Mouse (Mus musculus) neural tube, embryonic 14.5 days (tissue): ENCODE measurements around the gene Rhobtb1. TPM values are rescaled to one million over a fixed set of nuclear protein-coding genes. Genes with fewer than 3 reads are reported as not detected.

ENCODE experiments used
- ATAC-seq: fragments of 200-750 bp; cut with Nextera tagmentation; 2 replicates; pipeline ENCODE4 v1.8.0; 2017; ENCODE audit warnings: low read depth, mild to moderate bottlenecking, moderate TSS enrichment, moderate library complexity
- H3K27ac ChIP-seq: fragments of 300-500 bp; sonication (generic); 2 replicates; pipeline ENCODE4 v1.5.1; 2014; ENCODE audit warnings: low read depth, mild to moderate bottlenecking, control low read depth, low read length, moderate library complexity, mixed read lengths
- H3K27me3 ChIP-seq: fragments of 300-500 bp; sonication (generic); 2 replicates; pipeline ENCODE4 v1.6.1; 2014; ENCODE audit warnings: low read length; ENCODE audit not compliant: control insufficient read depth, insufficient read depth
- H3K36me3 ChIP-seq: fragments of 300-500 bp; sonication (generic); 2 replicates; pipeline ENCODE4 v1.6.1; 2014; ENCODE audit warnings: low read length, mixed read lengths; ENCODE audit not compliant: control insufficient read depth, insufficient read depth
- H3K4me1 ChIP-seq: fragments of 300-500 bp; sonication (generic); 2 replicates; pipeline ENCODE4 v1.6.1; 2014; ENCODE audit warnings: low read length; ENCODE audit not compliant: control insufficient read depth, insufficient read depth
- H3K4me2 ChIP-seq: fragments of 300-500 bp; sonication (generic); 2 replicates; pipeline ENCODE4 v1.6.1; 2014; ENCODE audit warnings: mild to moderate bottlenecking, low read depth, low read length, control low read depth
- H3K4me3 ChIP-seq: fragments of 300-500 bp; sonication (generic); 2 replicates; pipeline ENCODE4 v1.5.1; 2014; ENCODE audit warnings: low read depth, low read length, control low read depth, mixed read lengths
- H3K9ac ChIP-seq: fragments of 300-500 bp; sonication (generic); replicated peaks from 2 replicates; pipeline ENCODE4 v1.6.1; 2014; ENCODE audit warnings: low read depth, mild to moderate bottlenecking, control low read depth, low read length, mixed read lengths
- H3K9me3 ChIP-seq: fragments of 300-500 bp; sonication (generic); 2 replicates; pipeline ENCODE4 v1.6.1; 2016; ENCODE audit warnings: low read length; ENCODE audit not compliant: control insufficient read depth
- WGBS: fragments of 180-500 bp; shearing (Covaris S2); extraction: QIAGEN DNeasy Blood & Tissue Kit; methylation state at CpG from one replicate; pipeline ENCODE4 v1.1.7; 2014; 5-methylcytosine and 5-hydroxymethylcytosine counted together
- polyA plus RNA-seq: library from polyadenylated mRNA; unstranded; fragments of >200 nt; fragmentation: Nextera tagmentation; extraction: Ambion mirVana; gene quantifications from 2 replicates; pipeline ENCODE4 v1.2.1, GENCODE M21; 2014

Rhobtb1 gene
- polyA plus RNA-seq, 1 experiment from 2014 or later: 17.3 TPM

GRCm38 (mm10) chr10:69299985-69300384, 148.8 kb downstream of the Rhobtb1 start:
- no peak overlapping the region for H3K27ac ChIP-seq
- no peak overlapping the region for H3K4me3 ChIP-seq
- no peak overlapping the region for H3K4me2 ChIP-seq
- no peak overlapping the region for H3K9ac ChIP-seq
- H3K4me1 ChIP-seq: no peaks in the 10 kb centered on the region
- ATAC-seq: no peak
- no peaks in the 10 kb centered on the region for H3K9me3 ChIP-seq
- no peaks in the 10 kb centered on the region for H3K27me3 ChIP-seq
- no peaks in the 10 kb centered on the region for H3K36me3 ChIP-seq
- 86% methylated on average over 7 of the region's 7 CpGs for WGBS

DNA sequence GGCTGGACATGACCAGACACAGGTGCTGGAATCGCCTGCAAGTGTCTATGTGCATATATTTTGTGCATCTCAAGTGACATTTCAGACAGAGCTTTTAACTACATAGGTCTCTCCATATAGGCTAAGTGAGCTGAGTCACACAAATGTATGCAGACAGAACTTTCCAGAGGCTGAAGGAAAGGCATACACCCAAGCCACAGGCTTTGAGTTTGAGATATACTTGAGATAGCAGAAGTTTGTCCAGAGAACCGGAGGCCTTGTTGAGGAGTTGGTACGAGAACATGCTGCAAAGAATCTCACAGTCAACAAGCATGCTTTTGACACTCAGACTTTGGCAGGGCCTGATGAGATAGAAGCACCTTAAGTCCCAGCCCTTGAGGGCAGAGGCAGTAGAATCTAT, 151.4 kb downstream of the Rhobtb1 start:
- H3K9me3 ChIP-seq: no peaks in the 10 kb centered on the region
- H3K9ac ChIP-seq: no peak overlapping the region
- no peaks in the 10 kb centered on the region for H3K36me3 ChIP-seq
- H3K27ac ChIP-seq: no peak overlapping the region
- WGBS: 94% methylated on average over 3 of the region's 3 CpGs
- H3K4me3 ChIP-seq: no peak overlapping the region
- no peak for ATAC-seq
- no peak overlapping the region for H3K4me2 ChIP-seq
- no peaks in the 10 kb centered on the region for H3K27me3 ChIP-seq
- no peaks in the 10 kb centered on the region for H3K4me1 ChIP-seq

DNA sequence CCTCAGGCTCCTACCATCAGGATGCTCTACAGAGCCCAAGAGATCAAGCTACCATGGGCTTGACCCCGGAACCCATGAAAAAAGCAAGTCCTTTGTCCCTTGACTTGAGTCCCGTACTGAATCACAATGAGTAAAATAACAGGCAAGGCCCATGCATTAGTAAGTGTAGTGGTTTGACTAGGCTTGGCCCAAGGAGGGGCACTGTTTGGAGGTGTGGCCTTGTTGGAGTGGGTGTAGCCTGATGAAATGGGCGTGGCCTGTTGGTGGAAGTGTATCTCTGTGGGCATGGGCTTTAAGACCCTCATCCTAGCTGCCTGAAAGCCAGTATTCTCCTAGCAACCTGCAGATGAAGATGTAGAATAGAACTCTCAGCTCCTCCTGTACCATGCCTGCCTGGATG, 153.6 kb downstream of the Rhobtb1 start:
- H3K9me3 ChIP-seq: no peaks in the 10 kb centered on the region
- no peak overlapping the region for H3K9ac ChIP-seq
- H3K4me2 ChIP-seq: no peak overlapping the region
- H3K4me1 ChIP-seq: no peaks in the 10 kb centered on the region
- no peaks in the 10 kb centered on the region for H3K36me3 ChIP-seq
- no peak for ATAC-seq
- H3K27me3 ChIP-seq: no peaks in the 10 kb centered on the region
- WGBS: 82% methylated on average over 3 of the region's 3 CpGs
- no peak overlapping the region for H3K4me3 ChIP-seq
- H3K27ac ChIP-seq: no peak overlapping the region

GRCm38 (mm10) chr10:69305600-69305999, 154.4 kb downstream of the Rhobtb1 start:
- no peak overlapping the region for H3K27ac ChIP-seq
- H3K36me3 ChIP-seq: no peaks in the 10 kb centered on the region
- WGBS: 45% methylated on average over 7 of the region's 7 CpGs
- no peak overlapping the region for H3K9ac ChIP-seq
- H3K27me3 ChIP-seq: no peaks in the 10 kb centered on the region
- no peaks in the 10 kb centered on the region for H3K9me3 ChIP-seq
- ATAC-seq: no peak
- H3K4me2 ChIP-seq: no peak overlapping the region
- no peak overlapping the region for H3K4me3 ChIP-seq
- H3K4me1 ChIP-seq: no peaks in the 10 kb centered on the region

DNA sequence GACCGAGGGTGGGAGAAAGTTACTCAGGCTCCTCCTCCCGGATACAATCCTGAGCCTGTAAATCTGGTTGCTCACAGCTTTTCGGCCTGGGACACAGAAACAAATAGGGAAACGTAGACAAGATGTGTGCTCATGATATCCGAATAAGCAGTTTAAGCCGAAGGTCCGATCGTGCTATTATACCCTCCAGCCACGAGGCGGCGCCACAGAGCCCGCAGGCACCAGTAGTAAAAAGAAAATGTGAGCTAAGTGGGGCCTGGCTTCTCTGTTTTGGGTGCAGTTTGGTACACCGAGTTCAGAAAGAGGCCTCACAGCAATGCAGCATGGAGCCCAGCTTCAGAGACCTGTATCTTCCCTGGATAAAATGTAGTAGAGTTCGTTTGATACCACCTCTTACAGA, 155.0 kb downstream of the Rhobtb1 start:
- Histone ChIP-seq H3K4me1 (no peaks in the 10 kb centered on the region), H3K27ac (no peak overlapping the region), H3K9me3 (no peaks in the 10 kb centered on the region), H3K27me3 (no peaks in the 10 kb centered on the region), H3K9ac (no peak overlapping the region), H3K36me3 (no peaks in the 10 kb centered on the region), H3K4me2 (no peak overlapping the region), H3K4me3 (no peak overlapping the region)
- no peak for ATAC-seq
- 69% methylated on average over 14 of the region's 14 CpGs for WGBS

- H3K27me3 ChIP-seq: no peaks in the 10 kb centered on the region
- no peak for ATAC-seq
- 47% methylated on average over 5 of the region's 5 CpGs for WGBS
- H3K4me1 ChIP-seq: no peaks in the 10 kb centered on the region
- no peak overlapping the region for H3K4me3 ChIP-seq
- no peak overlapping the region for H3K4me2 ChIP-seq
- H3K36me3 ChIP-seq: no peaks in the 10 kb centered on the region
- no peaks in the 10 kb centered on the region for H3K9me3 ChIP-seq
- no peak overlapping the region for H3K27ac ChIP-seq
- H3K9ac ChIP-seq: no peak overlapping the region
These were observed 155.8 kb downstream of the Rhobtb1 start for GRCm38 (mm10) chr10:69307067-69307466.

DNA sequence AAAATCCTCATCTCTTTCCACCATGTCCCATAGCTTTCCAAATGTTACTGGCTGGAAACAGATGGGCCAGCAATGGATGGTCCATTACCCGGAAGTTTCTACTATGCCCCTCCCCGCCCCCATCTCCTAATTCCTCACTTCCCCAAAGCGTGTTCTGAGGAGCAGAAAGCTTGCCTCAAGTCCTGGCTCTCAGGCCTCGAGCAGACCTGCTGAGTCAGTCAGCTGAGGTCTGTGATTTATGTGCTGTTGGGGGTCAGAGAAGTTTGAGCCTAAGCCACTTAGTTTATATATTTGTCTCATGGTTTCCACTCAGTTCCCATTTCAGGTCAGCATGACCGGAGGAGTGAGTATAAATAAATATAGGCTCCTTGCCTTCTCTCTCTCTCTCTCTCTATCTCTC, 157.9 kb downstream of the Rhobtb1 start:
- no peak for ATAC-seq
- H3K4me1 ChIP-seq: no peaks in the 10 kb centered on the region
- no peak overlapping the region for H3K9ac ChIP-seq
- no peaks in the 10 kb centered on the region for H3K36me3 ChIP-seq
- no peak overlapping the region for H3K27ac ChIP-seq
- no peaks in the 10 kb centered on the region for H3K9me3 ChIP-seq
- no peaks in the 10 kb centered on the region for H3K27me3 ChIP-seq
- 62% methylated on average over 5 of the region's 5 CpGs for WGBS
- no peak overlapping the region for H3K4me2 ChIP-seq
- H3K4me3 ChIP-seq: no peak overlapping the region

GRCm38 (mm10) chr10:69311867-69312266, 160.6 kb downstream of the Rhobtb1 start:
- Histone ChIP-seq H3K9me3 (no peaks in the 10 kb centered on the region), H3K9ac (no peak overlapping the region), H3K36me3 (no peaks in the 10 kb centered on the region), H3K4me2 (no peak overlapping the region), H3K27me3 (no peaks in the 10 kb centered on the region), H3K27ac (no peak overlapping the region), H3K4me1 (no peaks in the 10 kb centered on the region), H3K4me3 (no peak overlapping the region)
- 62% methylated on average over 16 of the region's 16 CpGs for WGBS
- ATAC-seq: no peak

- H3K27ac ChIP-seq: no peak overlapping the region
- no peaks in the 10 kb centered on the region for H3K36me3 ChIP-seq
- ATAC-seq: no peak
- H3K9me3 ChIP-seq: no peaks in the 10 kb centered on the region
- no peak overlapping the region for H3K4me3 ChIP-seq
- 49% methylated on average over 8 of the region's 8 CpGs for WGBS
- H3K4me2 ChIP-seq: no peak overlapping the region
- no peak overlapping the region for H3K9ac ChIP-seq
- no peaks in the 10 kb centered on the region for H3K4me1 ChIP-seq
- H3K27me3 ChIP-seq: no peaks in the 10 kb centered on the region
These were observed 162.7 kb downstream of the Rhobtb1 start for GRCm38 (mm10) chr10:69313944-69314343.

GRCm38 (mm10) chr10:69318514-69318913, 167.3 kb downstream of the Rhobtb1 start:
- Histone ChIP-seq H3K9ac (no peak overlapping the region), H3K27me3 (no peaks in the 10 kb centered on the region), H3K36me3 (no peaks in the 10 kb centered on the region), H3K4me1 (no peaks in the 10 kb centered on the region), H3K4me2 (no peak overlapping the region), H3K4me3 (no peak overlapping the region), H3K9me3 (no peaks in the 10 kb centered on the region), H3K27ac (no peak overlapping the region)
- 90% methylated on average over 11 of the region's 11 CpGs for WGBS
- ATAC-seq: no peak
